Mouse (Mus musculus) adrenal gland, adult 8-10 months (tissue): Measurements from ENCODE around the gene Tmigd3. TPM values are rescaled to one million over a fixed set of nuclear protein-coding genes. Genes with fewer than 3 reads are reported as not detected.

Experiments used
- DNase-seq: peaks from one replicate; pipeline ENCODE4 v3.0.0; 2022
- total RNA-seq, 4 experiments: library from RNA; stranded (reverse); gene quantifications; 2 replicates each; pipeline ENCODE4 v1.2.4; 2022

Gene Tmigd3
- total RNA-seq = not detected

DNA sequence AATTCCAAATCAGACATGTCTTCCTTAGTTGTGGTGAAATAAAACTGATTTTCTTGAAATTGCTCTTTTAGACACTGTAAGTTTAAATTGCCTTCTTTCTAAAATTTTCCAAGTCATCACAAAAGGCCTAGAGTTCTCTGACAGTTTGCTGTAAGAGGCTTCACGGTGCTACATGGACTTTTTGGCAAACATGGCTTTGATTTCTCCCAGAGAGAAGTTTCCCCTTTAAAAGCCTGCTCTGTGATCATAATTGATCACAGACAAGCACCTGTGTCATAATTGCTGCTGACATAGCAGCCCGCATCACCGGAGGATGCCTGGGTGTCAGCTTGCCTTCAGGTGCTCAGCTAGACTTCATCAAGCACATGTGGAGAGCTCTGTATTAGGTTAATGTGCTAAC, at the start of gene Tmigd3, which contains the start of gene Adora3:
Tmigd3 (plus strand) TSS at position 346 of the 400 bp plus-strand sequence.
Adora3 (plus strand) TSS at position 301 of the 400 bp plus-strand sequence.
- no peak for DNase-seq

DNA sequence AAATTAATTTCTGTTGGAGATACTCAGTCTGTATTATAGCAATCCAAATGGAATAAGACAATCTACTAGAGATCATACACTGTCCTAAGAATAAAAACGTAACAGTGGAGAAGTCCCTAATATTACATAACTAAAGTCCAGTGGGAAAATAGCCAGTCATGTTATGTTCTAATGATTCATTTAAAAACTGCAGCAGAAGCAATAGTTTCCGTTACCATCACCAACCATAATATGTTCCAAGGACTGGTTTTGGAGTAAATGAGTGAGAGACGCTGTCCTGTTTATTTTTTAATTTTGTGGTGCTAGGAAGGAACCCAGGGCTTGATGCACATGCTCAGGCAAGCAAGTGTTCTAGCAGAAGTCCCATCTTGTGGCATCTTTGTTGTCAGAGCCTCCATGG, 49.2 kb upstream of the Tmigd3 start:
- no peak for DNase-seq

DNA sequence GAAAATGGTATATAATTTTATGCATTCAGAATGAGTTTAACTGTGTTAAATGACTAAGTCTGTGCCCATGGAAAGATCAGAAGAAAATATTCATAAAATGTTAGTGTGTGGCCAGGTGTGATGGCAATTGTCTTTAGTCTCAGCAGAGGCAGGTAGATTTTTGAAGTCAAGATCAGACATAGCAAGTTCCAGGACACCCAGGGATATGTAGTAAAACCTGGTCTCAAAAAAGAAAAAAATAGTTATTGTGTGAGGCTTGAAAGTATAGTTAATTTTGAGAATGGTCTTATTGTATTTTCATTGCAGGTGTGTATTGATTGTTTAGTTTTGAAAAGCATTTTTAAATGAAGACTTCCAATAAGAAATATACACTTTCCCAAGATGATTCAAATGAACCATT, 47.1 kb upstream of the Tmigd3 start:
- no peak for DNase-seq

DNA sequence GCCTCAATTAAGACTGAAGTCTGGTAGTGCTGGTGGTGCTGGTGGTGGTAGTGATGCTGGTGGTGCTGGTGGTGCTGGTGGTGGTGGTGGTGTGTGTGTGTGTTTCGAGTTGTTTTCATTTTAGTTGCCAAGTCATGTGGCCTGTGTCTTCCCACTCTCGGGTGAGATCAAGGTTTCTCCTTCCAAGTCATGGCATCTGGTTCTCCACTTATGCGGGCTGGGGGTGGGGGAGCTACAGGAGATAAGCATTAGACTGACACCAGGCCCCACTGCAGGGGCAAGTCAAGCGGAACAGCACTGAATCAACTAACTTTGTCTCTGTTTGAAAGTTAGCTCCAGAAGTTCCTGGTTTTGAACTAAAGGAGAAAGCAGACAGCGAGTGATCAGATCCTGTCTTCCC, 46.6 kb upstream of the Tmigd3 start:
- no peak for DNase-seq

DNA sequence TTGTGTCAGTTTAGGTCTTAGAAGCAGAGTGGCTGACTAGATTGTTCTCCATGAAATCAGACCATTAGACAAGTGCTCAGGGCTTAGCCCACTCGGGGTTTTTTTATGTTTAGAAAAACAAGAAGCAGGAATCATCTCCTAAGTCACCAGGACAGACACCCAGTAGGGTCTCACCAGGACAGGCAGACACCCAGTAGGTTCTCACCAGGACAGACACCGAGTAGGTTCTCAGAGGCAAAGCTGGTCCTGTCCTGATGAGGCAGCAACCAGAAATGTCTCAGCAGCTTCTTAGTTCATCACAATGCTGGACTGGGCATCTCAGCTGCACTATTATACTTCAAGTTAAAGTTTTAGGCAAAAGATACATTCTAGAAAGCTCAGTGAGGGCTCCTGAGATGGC, 46.0 kb upstream of the Tmigd3 start:
- DNase-seq = no peak

DNA sequence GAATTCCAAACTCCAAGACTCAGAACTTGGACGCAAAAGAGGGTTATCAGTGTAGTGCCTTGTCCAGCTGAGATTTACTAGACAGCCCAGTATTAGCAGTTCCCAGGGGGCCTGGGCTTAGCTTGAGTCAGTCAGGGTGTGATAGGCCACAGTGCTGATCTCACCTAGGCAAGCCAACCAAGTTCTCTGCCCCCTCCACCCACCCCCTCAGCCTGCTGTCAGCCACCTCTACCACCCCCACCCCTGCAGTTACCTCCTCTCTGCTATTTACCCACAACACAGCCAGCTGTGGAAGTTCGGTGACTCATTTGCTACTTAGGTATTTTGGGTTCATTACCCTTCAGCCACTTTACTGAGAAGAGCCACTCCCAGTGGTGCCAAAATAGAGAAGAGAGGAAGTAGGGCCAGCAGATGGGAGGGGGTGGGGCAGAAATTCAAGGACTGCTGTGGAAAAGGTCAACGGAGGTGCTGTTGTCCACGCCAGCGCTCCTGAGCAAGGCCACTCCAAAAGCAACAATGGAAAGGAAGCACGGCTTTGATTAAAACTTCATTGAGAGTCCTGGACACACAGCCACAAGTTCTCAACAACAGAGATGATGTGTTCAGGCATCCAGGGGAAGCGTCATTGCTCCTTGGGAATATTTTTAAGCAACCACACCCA, 45.1 kb upstream of the Tmigd3 start:
- peak; percentile 55 for DNase-seq

DNA sequence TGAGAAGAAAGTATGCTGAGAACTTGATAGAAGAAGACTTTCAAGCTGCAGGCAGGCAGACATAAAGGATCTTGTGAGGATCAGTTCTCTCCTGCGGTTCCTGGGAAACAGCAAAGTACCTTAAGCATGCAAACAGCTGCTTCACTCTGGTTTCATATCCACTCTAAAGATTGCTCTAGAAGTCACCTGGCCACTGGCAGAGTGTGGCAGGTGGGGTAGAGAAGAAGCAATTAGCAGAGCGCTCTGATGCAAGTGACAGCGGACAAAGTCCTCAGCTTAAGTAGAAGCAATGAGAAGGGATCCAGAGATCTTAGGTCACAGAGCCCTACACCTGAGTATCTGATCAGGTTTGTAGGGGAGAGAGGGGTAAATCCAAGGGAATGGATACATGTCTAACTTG, 39.1 kb upstream of the Tmigd3 start:
- DNase-seq = no peak

DNA sequence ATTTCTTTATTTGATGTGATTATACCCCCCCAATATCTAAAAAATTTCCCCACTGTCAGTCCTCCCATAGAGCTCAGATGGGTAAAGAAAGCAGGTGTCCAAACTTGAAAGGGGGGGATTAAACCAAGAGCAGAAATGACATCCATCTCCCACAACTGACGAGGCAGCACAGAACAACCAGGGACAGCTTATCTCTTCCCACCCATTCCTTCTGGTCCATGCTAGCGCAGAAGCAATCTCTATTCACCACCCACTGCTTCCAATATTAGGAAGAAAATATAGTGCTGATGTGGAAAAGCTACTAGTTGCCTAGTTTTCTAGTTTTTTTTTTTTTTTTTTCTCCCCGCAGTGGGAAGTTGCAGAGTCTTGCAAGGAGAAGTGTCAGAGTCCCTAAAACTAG, 34.8 kb upstream of the Tmigd3 start:
- DNase-seq = no peak

DNA sequence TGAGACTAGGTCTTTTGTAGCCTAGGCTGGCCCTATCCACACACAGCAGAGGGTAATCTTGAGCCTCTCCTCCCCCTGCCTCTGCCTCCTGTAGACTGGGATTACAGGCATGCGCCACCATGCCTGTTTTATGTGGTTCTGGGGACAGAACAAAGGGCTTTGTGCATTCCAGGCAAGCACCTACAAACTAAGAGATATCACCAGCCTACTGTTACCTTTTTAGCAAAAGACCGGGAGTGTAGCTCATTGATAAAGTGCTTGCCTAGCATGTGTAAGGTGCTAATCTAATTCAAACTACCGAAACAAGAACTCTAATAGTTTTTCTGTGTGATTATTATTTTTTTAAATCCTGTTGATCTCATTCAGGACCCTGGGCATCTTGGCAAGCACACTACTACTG, 33.8 kb upstream of the Tmigd3 start:
- DNase-seq = no peak

DNA sequence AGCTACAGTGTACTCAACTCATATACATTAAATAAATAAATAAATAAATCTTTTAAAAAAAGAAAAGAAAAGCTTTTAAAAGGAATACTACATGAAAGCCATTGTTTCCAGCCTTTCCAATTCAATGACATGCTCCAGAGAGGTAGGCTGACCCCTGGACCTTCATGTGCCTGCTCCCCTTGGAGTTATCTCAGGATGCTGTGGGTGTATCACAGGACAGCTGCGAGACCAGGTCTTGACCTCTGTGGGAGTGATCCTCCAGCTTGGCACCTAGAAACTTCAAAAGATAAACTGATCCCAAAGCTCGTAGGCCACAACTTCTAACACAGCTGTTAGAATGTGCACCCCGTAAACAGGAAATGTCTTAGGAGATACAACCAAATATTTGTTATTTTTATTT, 32.0 kb upstream of the Tmigd3 start:
- no peak for DNase-seq

DNA sequence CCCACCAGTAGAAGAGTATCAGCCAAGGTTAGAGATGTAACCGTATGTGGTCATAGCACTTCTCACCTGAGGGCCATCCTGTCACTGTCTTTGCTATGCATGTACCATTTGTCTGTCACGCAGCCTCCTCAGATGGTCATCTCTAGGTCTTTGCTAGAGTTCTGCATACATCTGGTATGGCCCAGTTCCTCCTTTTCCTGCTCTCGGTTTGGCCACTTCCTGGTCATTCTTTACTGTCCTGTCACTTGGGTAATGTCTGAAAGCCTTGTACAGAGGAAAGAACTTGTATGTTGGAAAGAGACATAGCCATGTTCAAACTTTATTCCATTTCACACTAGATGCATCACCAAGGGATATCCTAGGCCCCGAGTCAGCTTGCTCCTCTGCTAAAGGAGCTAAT, 30.9 kb upstream of the Tmigd3 start:
- DNase-seq = no peak

DNA sequence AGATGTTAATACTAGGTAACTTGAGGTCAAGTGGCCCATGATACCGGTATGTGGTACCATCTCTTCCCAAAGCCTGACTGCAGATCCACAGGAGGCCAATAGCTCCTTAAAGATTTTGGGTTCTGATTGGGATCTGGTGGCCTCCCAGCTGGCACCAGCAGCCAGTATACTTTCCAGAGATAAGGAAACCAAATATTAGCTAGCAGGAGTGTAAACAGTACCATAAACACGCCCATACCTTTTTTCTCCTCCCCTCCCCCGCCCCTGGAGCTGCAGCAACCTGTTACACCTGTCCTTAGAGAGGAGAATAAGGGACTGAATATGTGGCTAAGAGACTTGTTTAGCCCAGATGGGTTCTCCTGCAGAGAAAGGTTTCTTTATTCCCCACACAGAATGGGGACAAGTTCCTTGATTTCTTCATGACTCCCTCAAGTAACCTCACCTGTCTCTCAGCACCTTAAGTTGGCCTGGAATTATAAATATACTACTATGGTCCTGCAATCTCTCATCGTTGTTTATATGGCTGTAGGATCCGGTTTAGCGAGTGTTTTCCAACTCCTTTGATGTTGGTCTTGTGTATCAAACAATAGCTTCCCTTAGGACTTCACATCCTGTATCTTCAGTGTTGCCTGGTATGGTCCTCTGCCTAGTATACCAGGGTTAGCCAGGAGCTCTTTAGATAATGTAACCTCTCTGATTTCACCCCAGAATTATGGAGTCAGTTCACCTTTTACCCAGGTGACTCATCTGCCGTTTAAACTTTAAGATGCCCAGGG, 24.2 kb upstream of the Tmigd3 start:
- no peak for DNase-seq

DNA sequence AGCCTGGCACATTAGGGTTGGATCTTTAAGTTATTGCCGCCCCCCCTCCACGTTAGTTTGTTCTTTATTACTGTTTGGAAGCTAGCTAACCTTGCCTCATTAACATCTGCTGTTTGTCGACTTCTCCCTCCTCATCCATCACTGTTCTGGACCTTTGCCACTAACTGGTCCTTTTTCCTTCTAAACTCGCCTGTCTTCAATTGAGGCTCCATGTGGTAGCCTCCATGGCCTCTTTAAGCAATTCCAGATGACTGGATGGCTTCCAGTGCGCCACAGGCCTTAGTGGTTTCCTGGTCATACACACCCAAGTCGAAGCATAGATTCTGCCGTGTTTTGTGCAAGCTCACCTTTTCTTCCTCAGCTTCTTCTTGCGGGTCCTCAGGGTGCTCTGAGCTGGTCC, 16.9 kb upstream of the Tmigd3 start:
- no peak for DNase-seq

DNA sequence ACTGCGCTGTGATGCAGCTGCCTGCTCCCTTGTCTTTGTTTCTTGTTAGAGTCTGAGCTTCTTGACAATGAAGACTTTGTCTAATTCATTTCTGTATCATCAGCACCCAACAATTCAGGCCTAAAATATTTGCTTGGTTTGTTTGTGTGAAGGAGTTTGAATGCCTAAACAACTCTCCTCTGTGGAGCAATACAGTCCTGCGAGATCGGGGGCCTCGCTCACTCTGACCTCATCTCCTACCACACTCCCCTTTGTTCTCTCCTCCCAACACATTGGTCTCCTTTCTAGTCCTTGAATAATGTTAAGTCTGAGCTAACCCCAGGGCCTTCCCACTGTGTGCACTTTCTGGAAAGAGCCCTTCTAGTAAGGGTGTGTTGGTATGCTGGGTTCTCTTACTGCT, 15.9 kb upstream of the Tmigd3 start:
- no peak for DNase-seq

DNA sequence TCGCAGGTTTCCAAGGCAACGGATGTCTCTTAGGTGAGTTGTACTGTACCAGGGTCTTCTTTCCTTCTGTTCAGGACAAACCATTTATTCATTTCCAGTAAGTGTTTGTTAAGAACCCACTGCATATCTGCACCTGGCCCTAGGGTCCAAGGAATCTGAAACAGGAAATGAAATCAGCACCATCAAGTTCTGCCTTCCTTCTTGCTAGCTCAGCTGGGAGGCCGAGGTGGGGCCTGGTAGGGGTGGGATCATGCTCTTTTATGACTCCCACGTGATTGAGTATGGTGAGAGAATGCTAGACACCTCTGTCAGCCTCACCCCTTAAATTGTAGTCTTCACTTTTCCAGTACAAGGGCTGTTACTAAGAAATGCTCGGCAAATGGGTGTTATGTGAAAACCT, 13.2 kb upstream of the Tmigd3 start:
- no peak for DNase-seq

DNA sequence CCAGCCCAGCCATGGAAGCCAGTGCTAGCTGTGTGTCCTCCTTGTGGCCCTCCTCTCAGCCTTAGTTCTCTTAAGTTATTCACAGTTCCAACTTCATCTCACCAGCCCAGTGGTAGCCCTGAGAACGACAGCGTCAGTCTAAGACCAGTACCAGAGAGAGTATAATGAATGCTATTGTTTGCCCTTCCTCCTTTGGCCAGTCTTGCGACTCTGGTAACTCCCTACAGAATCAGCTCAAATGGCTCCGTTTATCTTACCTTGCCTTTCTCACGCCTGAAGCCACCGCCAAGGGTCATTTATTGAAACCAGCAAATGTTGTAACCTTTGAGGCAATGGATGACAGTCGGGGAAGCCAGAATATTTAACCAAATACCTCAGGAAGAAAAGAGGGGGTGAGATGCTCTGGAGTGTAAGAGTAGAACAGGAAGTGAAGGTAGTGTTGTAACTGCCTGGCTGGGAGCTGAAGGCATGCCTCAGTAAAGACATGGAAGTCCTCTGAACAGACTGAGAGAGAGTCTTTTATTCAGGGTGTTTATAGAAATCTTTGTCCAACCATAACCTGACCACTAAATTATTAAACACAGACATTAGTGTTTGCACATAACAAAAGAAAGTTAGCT, 8.8 kb upstream of the Tmigd3 start:
- DNase-seq = no peak

DNA sequence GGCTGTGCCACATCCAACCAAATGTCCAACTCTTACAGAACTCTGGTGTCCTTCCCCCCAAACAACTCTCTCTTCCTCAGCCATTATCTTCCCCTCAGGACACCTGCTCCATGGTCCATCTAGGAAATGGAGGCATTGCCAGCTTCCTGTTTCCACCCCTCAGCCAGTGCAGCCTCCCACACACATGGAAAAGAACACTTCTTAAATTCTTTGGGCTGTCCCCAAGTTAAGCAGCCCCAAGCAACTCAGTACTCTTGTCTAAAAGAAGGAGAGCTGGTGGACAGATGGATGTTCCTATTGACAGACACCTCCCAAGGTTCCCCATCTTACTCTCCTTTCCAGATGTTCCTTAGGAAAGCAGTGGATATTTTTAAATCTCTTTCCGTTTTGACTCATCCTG, 6.6 kb upstream of the Tmigd3 start:
- DNase-seq = no peak

DNA sequence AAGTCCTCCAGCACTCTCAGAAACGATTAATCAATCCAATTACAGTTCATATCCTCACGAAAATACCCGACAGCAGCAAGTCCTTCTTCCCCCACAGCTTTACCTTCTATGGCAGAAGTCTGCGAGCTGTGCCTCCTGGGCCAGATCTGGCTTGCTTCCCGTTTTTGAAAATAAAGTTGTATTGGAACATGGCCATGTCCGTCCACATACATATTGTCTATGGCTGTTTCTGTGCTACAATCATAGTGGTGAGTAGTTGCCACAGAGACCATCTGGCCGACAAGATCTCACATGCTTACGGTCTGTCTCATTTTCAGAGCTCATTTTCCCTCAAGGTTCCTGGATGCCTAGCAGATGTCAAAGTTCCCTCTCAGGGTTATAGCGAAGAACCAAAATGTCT, 5.6 kb upstream of the Tmigd3 start:
- no peak for DNase-seq

DNA sequence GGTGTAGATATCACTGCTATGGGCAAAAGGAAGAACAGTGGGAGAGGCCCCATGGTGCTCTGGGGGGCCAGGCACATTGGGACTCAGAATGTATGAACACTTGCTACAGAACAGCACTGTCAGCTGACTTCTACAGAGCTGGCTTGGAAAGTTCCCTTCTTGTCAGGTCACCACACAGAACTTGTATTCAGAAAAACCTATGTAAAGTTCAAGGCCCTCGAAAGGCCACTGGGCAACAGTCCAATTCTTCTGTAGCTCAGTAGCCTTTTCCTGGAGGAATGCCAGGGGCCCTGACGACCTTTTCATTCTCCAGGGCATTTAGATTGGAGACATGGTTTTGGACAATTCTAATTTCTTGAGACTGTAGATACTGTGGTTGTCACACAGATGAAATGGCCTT, 2.6 kb upstream of the Tmigd3 start:
- DNase-seq = peak; percentile 79

DNA sequence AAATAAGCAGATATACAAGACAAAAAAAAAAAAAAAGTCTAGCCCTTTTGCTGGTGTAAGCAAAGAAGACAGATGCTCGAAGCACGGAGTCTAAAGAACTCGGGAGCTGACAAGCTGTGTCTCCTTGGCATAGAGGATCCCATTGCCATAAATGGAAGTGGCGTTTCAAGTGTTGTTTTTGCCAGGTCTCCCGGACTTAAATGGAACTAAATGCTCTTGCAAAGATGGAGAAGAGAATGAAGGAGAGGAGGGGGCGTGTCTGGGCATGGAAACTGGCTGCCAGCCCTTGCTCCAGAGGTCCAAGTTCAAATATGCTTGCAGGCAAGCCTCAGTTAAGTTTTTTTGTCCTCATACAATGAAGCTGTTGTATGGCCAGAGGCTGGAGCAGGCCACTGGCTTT, 1.3 kb downstream of the Tmigd3 start:
- no peak for DNase-seq

DNA sequence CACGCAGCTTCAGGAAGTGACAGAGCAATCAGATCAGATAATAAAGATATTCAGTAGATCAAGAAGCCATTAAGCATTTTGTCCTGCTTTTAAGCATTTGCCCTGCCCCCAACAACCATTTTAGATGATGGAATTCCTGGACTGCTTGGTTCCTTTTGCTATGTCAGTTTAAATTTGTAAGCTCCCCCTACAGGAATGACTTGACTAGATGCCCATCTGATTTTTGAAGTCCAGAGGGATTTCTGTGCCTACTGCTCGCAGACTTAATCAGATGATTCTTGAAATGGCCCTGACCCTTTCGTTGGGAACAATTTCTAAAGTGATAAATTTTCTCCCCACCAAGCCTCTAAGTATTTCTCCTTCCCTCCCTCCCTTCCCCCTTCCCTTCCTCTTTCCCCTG, 1.9 kb downstream of the Tmigd3 start:
- no peak for DNase-seq

DNA sequence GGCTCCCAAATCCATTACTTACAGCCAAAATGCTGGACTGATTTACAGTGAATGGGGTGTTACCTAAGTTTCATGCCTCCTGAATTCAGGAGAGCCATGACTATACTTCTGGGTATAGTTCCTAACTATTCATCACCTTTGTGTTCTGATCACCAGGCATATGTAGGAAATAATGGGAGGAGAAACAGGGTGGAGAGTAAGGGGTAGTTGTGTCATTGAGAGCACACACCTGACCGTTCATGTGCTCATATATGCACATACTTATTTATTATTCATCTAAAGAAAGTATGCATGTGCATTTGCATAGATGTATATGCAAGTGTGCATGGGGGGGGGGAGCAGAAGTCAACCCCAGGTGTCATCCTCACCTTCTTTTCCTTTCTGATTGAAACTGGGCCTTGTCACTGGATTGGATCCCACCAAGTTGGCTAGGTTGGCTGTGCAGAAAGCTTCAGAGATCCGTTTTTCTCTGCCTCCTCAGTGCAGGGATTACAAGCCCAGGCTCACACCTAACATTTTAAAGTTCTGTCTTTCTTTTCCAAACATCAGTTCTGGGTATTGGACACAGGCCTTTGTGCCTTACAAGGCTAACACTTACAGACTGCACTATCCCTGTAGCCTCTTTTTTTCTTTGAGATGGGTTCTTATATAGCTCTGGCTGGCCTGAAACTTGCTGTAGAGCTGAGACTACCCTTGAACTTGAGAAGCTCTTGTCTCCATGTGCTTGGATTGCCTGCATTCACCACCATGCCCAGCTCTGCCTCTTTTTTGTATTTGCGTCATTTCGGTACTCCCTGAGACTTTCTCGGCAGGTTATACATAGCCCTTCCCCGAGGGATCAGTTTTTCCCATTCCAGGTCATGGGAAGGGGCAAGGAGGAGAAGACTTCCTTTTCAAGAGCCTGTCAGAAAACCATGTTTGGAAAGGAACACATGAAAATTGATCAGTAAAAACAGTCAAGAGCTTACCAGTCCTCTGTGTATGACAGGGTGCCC, 3.0 kb downstream of the Tmigd3 start:
- DNase-seq = no peak

DNA sequence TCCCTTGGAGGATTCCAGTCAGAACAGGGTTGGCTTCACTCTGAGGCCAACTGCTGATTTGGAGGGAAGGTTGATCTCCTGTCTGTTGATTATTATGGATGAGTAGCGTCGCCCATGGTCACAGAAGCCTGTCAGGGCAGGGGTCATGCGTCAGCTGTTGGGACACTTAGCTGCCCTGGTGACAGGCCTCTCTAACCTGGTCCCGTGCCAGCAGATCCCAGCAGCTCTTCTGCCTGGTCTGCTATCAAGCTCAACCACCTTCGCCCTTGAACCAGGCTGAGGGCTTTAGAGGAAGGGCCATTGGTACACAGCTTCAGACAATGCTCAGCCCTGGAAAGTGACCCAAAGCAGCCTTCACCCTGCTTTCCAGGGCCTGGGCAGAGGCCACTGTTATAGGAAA, 5.3 kb downstream of the Tmigd3 start:
- DNase-seq = peak; percentile 80
